Mouse (Mus musculus) hindbrain, postnatal 0 days (tissue): ENCODE measurements at regions not wholly inside any gene's neighbourhood (a gene's known extent, or its start where the extent isn't known, plus 50 kb on each side); places are given as distances from the start of the nearest gene placed in this dataset.

Source experiments
- ATAC-seq: fragments of 200-750 bp; cut with Nextera tagmentation; 2 replicates; pipeline ENCODE4 v1.8.0; 2017; ENCODE audit warnings: mild to moderate bottlenecking, moderate TSS enrichment, moderate library complexity
- DNase-seq: peaks from one replicate; pipeline ENCODE4 v3.0.0-alpha.2; 2015; ENCODE audit warnings: low spot score
- H3K27ac ChIP-seq: fragments of 300-500 bp; sonication (generic); 2 replicates; pipeline ENCODE4 v1.5.1; 2014; ENCODE audit warnings: mild to moderate bottlenecking
- H3K27me3 ChIP-seq: fragments of 300-500 bp; sonication (generic); 2 replicates; pipeline ENCODE4 v1.6.1; 2014; ENCODE audit warnings: low read length, mixed read lengths; ENCODE audit not compliant: insufficient read depth
- H3K36me3 ChIP-seq: fragments of 300-500 bp; sonication (generic); 2 replicates; pipeline ENCODE4 v1.6.1; 2014; ENCODE audit warnings: low read length, mixed read lengths; ENCODE audit not compliant: insufficient read depth
- H3K4me1 ChIP-seq: fragments of 300-500 bp; sonication (generic); 2 replicates; pipeline ENCODE4 v1.6.1; 2014; ENCODE audit warnings: antibody characterized with exemption, low read length, mixed read lengths; ENCODE audit not compliant: insufficient read depth
- H3K4me2 ChIP-seq: fragments of 300-500 bp; sonication (generic); 2 replicates; pipeline ENCODE4 v1.6.1; 2014; ENCODE audit warnings: low read depth, mild to moderate bottlenecking, low read length, moderate library complexity, mixed read lengths
- H3K4me3 ChIP-seq: fragments of 300-500 bp; sonication (generic); 2 replicates; pipeline ENCODE4 v1.5.1; 2014; ENCODE audit warnings: low read length
- H3K9ac ChIP-seq: fragments of 300-500 bp; sonication (generic); replicated peaks from 2 replicates; pipeline ENCODE4 v1.6.1; 2014; ENCODE audit warnings: mild to moderate bottlenecking, low read length, moderate library complexity, mixed read lengths
- H3K9me3 ChIP-seq: fragments of 300-500 bp; sonication (generic); 2 replicates; pipeline ENCODE4 v1.6.1; 2016; ENCODE audit warnings: low read length, mixed read lengths
- CTCF ChIP-seq: IDR thresholded peaks from 2 replicates; pipeline ENCODE4 v1.5.1; 2016; ENCODE audit warnings: antibody characterized with exemption, control low read depth, low read depth
- WGBS: fragments of 180-500 bp; shearing (Covaris S2); extraction: QIAGEN DNeasy Blood & Tissue Kit; methylation state at CpG from one replicate; pipeline ENCODE4 v1.1.7; 2014; 5-methylcytosine and 5-hydroxymethylcytosine counted together

DNA sequence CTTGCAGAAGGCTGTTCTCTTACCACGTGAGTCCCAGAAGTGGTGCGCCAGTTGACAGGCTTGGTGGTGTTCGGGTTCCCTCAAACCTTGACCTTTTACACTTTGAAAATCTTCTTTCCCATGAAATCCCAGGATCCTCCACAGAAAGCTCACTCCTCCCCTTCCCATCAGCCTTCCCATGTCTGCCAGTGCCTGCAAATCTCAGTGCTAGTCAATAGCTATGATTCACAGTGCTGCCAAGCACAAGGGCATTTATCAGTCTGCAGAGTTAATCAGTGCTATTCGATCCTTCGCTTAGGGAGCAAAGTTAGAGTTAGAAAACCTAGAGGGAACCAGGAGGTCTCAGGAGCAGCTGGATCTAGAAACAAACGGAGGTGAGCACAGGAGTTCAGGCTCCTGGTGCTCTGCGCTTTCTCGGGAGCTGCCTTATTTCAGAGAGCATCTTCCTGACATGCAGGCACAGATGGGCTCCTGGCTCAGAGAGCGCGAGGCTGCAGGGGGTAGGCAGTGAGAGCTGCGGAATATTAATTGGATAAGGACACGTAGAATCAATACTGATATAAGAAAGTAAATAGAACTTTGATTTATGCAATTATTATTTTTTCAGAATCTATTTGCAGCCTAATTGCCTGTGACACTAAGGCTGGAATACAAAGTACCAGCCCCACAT is 190.0 kb upstream of the Tgfbr2 start:
- H3K4me2 ChIP-seq: no peak overlapping the region
- DNase-seq (no peak), ATAC-seq (no peak)
- H3K36me3 ChIP-seq: no peaks in the 10 kb centered on the region
- no peak for TF ChIP-seq CTCF
- WGBS: 50% methylated on average over 12 of the region's 12 CpGs
- no peak overlapping the region for H3K4me3 ChIP-seq
- H3K9ac ChIP-seq: no peak overlapping the region
- no peaks in the 10 kb centered on the region for H3K4me1 ChIP-seq
- no peaks in the 10 kb centered on the region for H3K9me3 ChIP-seq
- H3K27ac ChIP-seq: no peak overlapping the region
- H3K27me3 ChIP-seq: no peaks in the 10 kb centered on the region

- no peak overlapping the region for H3K27ac ChIP-seq
- H3K9me3 ChIP-seq: 0 out of 2 replicates have a peak, but pooled peaks cover 1% of the 10 kb centered on the region
- no peak for TF ChIP-seq CTCF
- H3K4me2 ChIP-seq: no peak overlapping the region
- no peak overlapping the region for H3K9ac ChIP-seq
- no peaks in the 10 kb centered on the region for H3K4me1 ChIP-seq
- no peak overlapping the region for H3K4me3 ChIP-seq
- DNase-seq: no peak
- 75% methylated on average over 3 of the region's 3 CpGs for WGBS
- H3K27me3 ChIP-seq: no peaks in the 10 kb centered on the region
- H3K36me3 ChIP-seq: no peaks in the 10 kb centered on the region
- ATAC-seq: no peak
Observed at GRCm38 (mm10) chr9:116361092-116361491, 185.9 kb upstream of the Tgfbr2 start.

DNA sequence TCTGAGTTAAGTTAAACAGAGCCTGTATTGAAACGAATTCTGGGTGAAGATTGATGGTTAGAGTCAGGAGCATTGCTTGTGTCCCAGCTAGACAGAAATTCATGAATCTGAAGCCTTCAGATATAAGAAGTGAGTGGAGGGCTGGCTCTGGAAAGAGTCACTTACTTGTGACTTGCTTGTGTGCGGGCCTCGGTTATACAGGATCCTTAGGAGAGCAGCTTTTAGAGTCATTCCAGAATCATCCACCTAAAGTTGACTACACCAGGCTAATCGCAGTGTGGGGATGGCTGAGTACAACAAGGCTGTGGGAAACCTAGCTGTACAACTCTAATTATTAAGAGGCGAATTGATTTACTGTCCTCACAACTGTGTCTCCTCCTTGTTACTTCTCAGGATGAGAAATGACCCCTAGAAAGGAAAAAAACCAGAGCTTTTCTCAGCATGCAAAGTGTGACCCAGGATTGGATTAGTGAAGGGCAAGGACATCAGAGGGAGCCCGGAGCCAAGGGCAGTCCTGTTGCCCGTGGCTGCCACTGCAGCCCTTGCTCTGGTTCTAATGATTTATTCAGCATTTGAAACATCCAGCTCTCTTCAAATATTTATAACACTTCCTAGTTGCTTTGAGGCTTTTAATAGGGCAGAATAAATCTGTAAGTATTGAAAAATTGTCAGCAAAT is 179.0 kb upstream of the Tgfbr2 start:
- H3K27ac ChIP-seq: no peak overlapping the region

DNA sequence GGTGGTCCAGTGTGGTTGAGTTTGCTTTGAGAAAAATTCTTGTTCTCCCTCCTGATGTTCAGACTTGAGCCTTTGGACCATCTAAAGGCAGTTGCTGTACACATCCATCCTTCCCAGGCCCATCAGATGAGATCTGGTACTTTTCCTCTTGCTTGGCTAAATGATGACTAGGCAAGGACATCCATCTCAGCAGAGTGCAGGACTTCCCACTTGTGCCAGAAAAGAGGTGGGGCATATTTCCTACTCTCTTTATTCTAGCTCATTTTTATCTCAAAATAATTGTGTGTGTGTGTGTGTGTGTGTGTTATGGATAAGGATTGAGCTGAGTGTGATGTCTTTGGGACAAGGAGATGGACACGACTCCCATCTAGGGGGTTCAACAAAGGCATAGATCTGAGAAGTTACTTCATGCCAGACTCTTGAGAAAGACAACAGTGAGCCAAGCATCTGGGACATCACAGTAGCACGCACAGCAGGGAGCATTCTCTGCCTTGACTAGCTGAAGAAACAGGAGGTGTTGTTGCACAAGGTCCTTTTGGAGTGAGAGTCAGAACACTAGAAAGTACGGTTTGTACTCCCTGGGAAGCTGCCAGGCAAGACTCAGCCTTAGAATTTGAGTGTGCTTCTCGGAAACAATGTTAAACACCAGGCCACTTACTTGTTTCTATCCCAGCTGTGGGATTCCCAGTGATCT is 177.8 kb upstream of the Tgfbr2 start:
- Histone ChIP-seq H3K4me3 (no peak overlapping the region), H3K9ac (no peak overlapping the region), H3K27ac (no peak overlapping the region), H3K4me1 (no peaks in the 10 kb centered on the region), H3K9me3 (peaks cover 3% of the 10 kb centered on the region; the same call in 1 of the 2 replicates), H3K27me3 (no peaks in the 10 kb centered on the region), H3K4me2 (no peak overlapping the region), H3K36me3 (no peaks in the 10 kb centered on the region)
- DNase-seq (no peak), ATAC-seq (no peak)
- 79% methylated on average over 4 of the region's 4 CpGs for WGBS
- TF ChIP-seq CTCF: no peak

More for the DNA sequence above, 179.0 kb upstream of the Tgfbr2 start:
- no peak overlapping the region for H3K9ac ChIP-seq
- H3K36me3 ChIP-seq: no peaks in the 10 kb centered on the region
- no peak overlapping the region for H3K4me3 ChIP-seq
- ATAC-seq (no peak), DNase-seq (no peak)
- 76% methylated on average over 7 of the region's 7 CpGs for WGBS
- H3K4me2 ChIP-seq: no peak overlapping the region
- H3K4me1 ChIP-seq: no peaks in the 10 kb centered on the region
- H3K27me3 ChIP-seq: no peaks in the 10 kb centered on the region
- H3K9me3 ChIP-seq: peaks cover 3% of the 10 kb centered on the region; the same call in 1 of the 2 replicates
- no peak for TF ChIP-seq CTCF

- 60% methylated on average over 10 of the region's 10 CpGs for WGBS
- Histone ChIP-seq H3K4me3 (no peak overlapping the region), H3K36me3 (no peaks in the 10 kb centered on the region), H3K9me3 (peaks cover under 1% of the 10 kb centered on the region; the same call in 1 of the 2 replicates), H3K4me2 (no peak overlapping the region), H3K27me3 (no peaks in the 10 kb centered on the region), H3K9ac (no peak overlapping the region), H3K27ac (no peak overlapping the region), H3K4me1 (no peaks in the 10 kb centered on the region)
- TF ChIP-seq CTCF: no peak
- ATAC-seq (no peak), DNase-seq (peak; percentile 37)
Observed at GRCm38 (mm10) chr9:116350804-116351547, 175.8 kb upstream of the Tgfbr2 start.

- no peaks in the 10 kb centered on the region for H3K9me3 ChIP-seq
- no peak overlapping the region for H3K4me2 ChIP-seq
- no peak overlapping the region for H3K27ac ChIP-seq
- no peak overlapping the region for H3K9ac ChIP-seq
- DNase-seq (no peak), ATAC-seq (no peak)
- no peak for TF ChIP-seq CTCF
- 84% methylated on average over 8 of the region's 8 CpGs for WGBS
- no peaks in the 10 kb centered on the region for H3K36me3 ChIP-seq
- no peaks in the 10 kb centered on the region; the same call in 1 of the 2 replicates for H3K4me1 ChIP-seq
- no peak overlapping the region for H3K4me3 ChIP-seq
- no peaks in the 10 kb centered on the region for H3K27me3 ChIP-seq
Observed at GRCm38 (mm10) chr9:116347021-116347420, 171.9 kb upstream of the Tgfbr2 start.
